Mouse (Mus musculus): ENCODE data around the gene Drd3. TPM values are rescaled to one million over a fixed set of nuclear protein-coding genes. Genes with fewer than 3 reads are reported as not detected.
A peak's percentile ranks its signal among the peaks of the same experiment; 100 is the strongest.

The Drd3 gene
- polyA plus RNA-seq, 1 experiment from 2014 or later: not detected

- Histone ChIP-seq H3K4me3 (peak overlapping the region; percentile 45), H3K4me1 (replicated peaks) (peaks cover 27% of the 10 kb centered on the region), H3K9me3 (replicated peaks) (no peaks in the 10 kb centered on the region), H3K9ac (peak overlapping the region; percentile 61; the same call in 1 of the 2 replicates), H3K27me3 (replicated peaks) (no peaks in the 10 kb centered on the region), H3K4me2 (peak overlapping the region; percentile 74), H3K27ac (ENCODE audit: poor library complexity, severe bottlenecking) (peak overlapping the region; percentile 66), H3K36me3 (no peaks in the 10 kb centered on the region)
- WGBS: 5% methylated on average over 18 of the region's 18 CpGs
- peak; percentile 68 for ATAC-seq (ENCODE audit: insufficient number of reproducible peaks, low FRiP score)
Observed at GRCm38 (mm10) chr16:43801791-43802307, 48.0 kb downstream of the Drd3 start.

GRCm38 (mm10) chr16:43802466-43802865, 48.6 kb downstream of the Drd3 start:
- Histone ChIP-seq H3K27ac (ENCODE audit: poor library complexity, severe bottlenecking) (no peak overlapping the region), H3K4me2 (no peak overlapping the region), H3K27me3 (replicated peaks) (no peaks in the 10 kb centered on the region), H3K36me3 (no peaks in the 10 kb centered on the region), H3K4me1 (replicated peaks) (peaks cover 27% of the 10 kb centered on the region), H3K9me3 (replicated peaks) (no peaks in the 10 kb centered on the region), H3K4me3 (no peak overlapping the region), H3K9ac (no peak overlapping the region)
- ATAC-seq (ENCODE audit: insufficient number of reproducible peaks, low FRiP score): no peak
- WGBS: 44% methylated on average over 5 of the region's 5 CpGs

- no peak overlapping the region for H3K9ac ChIP-seq
- H3K4me1 ChIP-seq (replicated peaks): peaks cover 26% of the 10 kb centered on the region
- no peak overlapping the region for H3K4me3 ChIP-seq
- H3K9me3 ChIP-seq (replicated peaks): no peaks in the 10 kb centered on the region
- ATAC-seq (ENCODE audit: insufficient number of reproducible peaks, low FRiP score): no peak
- no peak overlapping the region for H3K27ac ChIP-seq (ENCODE audit: poor library complexity, severe bottlenecking)
- no peak overlapping the region for H3K4me2 ChIP-seq
- no peaks in the 10 kb centered on the region for H3K36me3 ChIP-seq
- WGBS: 82% methylated on average over 6 of the region's 6 CpGs
- no peaks in the 10 kb centered on the region for H3K27me3 ChIP-seq (replicated peaks)
Observed at GRCm38 (mm10) chr16:43804364-43804763, 50.5 kb downstream of the Drd3 start.

- no peaks in the 10 kb centered on the region for H3K27me3 ChIP-seq (replicated peaks)
- WGBS: 65% methylated on average over 16 of the region's 16 CpGs
Observed at GRCm38 (mm10) chr16:43807048-43807447, 53.2 kb downstream of the Drd3 start.

GRCm38 (mm10) chr16:43809429-43809828, 55.6 kb downstream of the Drd3 start:
- Histone ChIP-seq H3K4me2 (no peak overlapping the region), H3K36me3 (no peaks in the 10 kb centered on the region), H3K9me3 (replicated peaks) (no peaks in the 10 kb centered on the region), H3K9ac (no peak overlapping the region), H3K27ac (ENCODE audit: poor library complexity, severe bottlenecking) (no peak overlapping the region), H3K4me3 (no peak overlapping the region), H3K27me3 (replicated peaks) (no peaks in the 10 kb centered on the region), H3K4me1 (replicated peaks) (no peaks in the 10 kb centered on the region; the same call in 1 of the 2 replicates)
- 88% methylated on average over 2 of the region's 2 CpGs for WGBS
- no peak for ATAC-seq (ENCODE audit: insufficient number of reproducible peaks, low FRiP score)

More at GRCm38 (mm10) chr16:43807048-43807447, 53.2 kb downstream of the Drd3 start:
- no peak for ATAC-seq (ENCODE audit: insufficient number of reproducible peaks, low FRiP score)
- H3K4me1 ChIP-seq (replicated peaks): peaks cover 5% of the 10 kb centered on the region
- no peak overlapping the region for H3K9ac ChIP-seq
- H3K9me3 ChIP-seq (replicated peaks): no peaks in the 10 kb centered on the region
- no peak overlapping the region for H3K4me3 ChIP-seq
- no peak overlapping the region for H3K27ac ChIP-seq (ENCODE audit: poor library complexity, severe bottlenecking)
- H3K36me3 ChIP-seq: no peaks in the 10 kb centered on the region
- H3K4me2 ChIP-seq: no peak overlapping the region

GRCm38 (mm10) chr16:43811402-43811801, 57.6 kb downstream of the Drd3 start:
- Histone ChIP-seq H3K36me3 (no peaks in the 10 kb centered on the region), H3K27me3 (replicated peaks) (no peaks in the 10 kb centered on the region), H3K4me1 (replicated peaks) (no peaks in the 10 kb centered on the region; the same call in 1 of the 2 replicates), H3K9me3 (replicated peaks) (no peaks in the 10 kb centered on the region), H3K27ac (ENCODE audit: poor library complexity, severe bottlenecking) (no peak overlapping the region), H3K4me2 (no peak overlapping the region), H3K9ac (no peak overlapping the region), H3K4me3 (no peak overlapping the region)
- WGBS: 90% methylated on average over 1 of the region's 1 CpGs
- no peak for ATAC-seq (ENCODE audit: insufficient number of reproducible peaks, low FRiP score)

GRCm38 (mm10) chr16:43814644-43815043, 60.8 kb downstream of the Drd3 start:
- Histone ChIP-seq H3K4me1 (replicated peaks) (no peaks in the 10 kb centered on the region), H3K27ac (ENCODE audit: poor library complexity, severe bottlenecking) (no peak overlapping the region), H3K36me3 (no peaks in the 10 kb centered on the region), H3K4me2 (no peak overlapping the region), H3K4me3 (no peak overlapping the region), H3K27me3 (replicated peaks) (no peaks in the 10 kb centered on the region), H3K9ac (no peak overlapping the region), H3K9me3 (replicated peaks) (no peaks in the 10 kb centered on the region)
- ATAC-seq (ENCODE audit: insufficient number of reproducible peaks, low FRiP score): no peak
- WGBS: 48% methylated on average over 4 of the region's 4 CpGs

GRCm38 (mm10) chr16:43816321-43816720, 62.5 kb downstream of the Drd3 start:
- Histone ChIP-seq H3K36me3 (no peaks in the 10 kb centered on the region), H3K9ac (no peak overlapping the region), H3K4me2 (no peak overlapping the region), H3K27me3 (replicated peaks) (no peaks in the 10 kb centered on the region), H3K27ac (ENCODE audit: poor library complexity, severe bottlenecking) (no peak overlapping the region), H3K4me3 (no peak overlapping the region), H3K9me3 (replicated peaks) (no peaks in the 10 kb centered on the region), H3K4me1 (replicated peaks) (no peaks in the 10 kb centered on the region)
- WGBS: 69% methylated on average over 5 of the region's 5 CpGs
- no peak for ATAC-seq (ENCODE audit: insufficient number of reproducible peaks, low FRiP score)

GRCm38 (mm10) chr16:43818404-43818803, 64.6 kb downstream of the Drd3 start:
- Histone ChIP-seq H3K4me3 (no peak overlapping the region), H3K36me3 (no peaks in the 10 kb centered on the region), H3K4me2 (no peak overlapping the region), H3K4me1 (replicated peaks) (no peaks in the 10 kb centered on the region), H3K9ac (no peak overlapping the region), H3K9me3 (replicated peaks) (no peaks in the 10 kb centered on the region), H3K27me3 (replicated peaks) (no peaks in the 10 kb centered on the region), H3K27ac (ENCODE audit: poor library complexity, severe bottlenecking) (no peak overlapping the region)
- 89% methylated on average over 6 of the region's 6 CpGs for WGBS
- ATAC-seq (ENCODE audit: insufficient number of reproducible peaks, low FRiP score): no peak

GRCm38 (mm10) chr16:43827492-43827891, 73.7 kb downstream of the Drd3 start:
- ATAC-seq (ENCODE audit: insufficient number of reproducible peaks, low FRiP score): no peak
- 71% methylated on average over 3 of the region's 3 CpGs for WGBS
- Histone ChIP-seq H3K9me3 (replicated peaks) (no peaks in the 10 kb centered on the region), H3K9ac (no peak overlapping the region), H3K4me2 (no peak overlapping the region), H3K4me1 (replicated peaks) (no peaks in the 10 kb centered on the region), H3K27me3 (replicated peaks) (no peaks in the 10 kb centered on the region), H3K27ac (ENCODE audit: poor library complexity, severe bottlenecking) (no peak overlapping the region), H3K36me3 (no peaks in the 10 kb centered on the region), H3K4me3 (no peak overlapping the region)

GRCm38 (mm10) chr16:43831957-43832356, 78.1 kb downstream of the Drd3 start:
- no peaks in the 10 kb centered on the region for H3K27me3 ChIP-seq (replicated peaks)
- no peak overlapping the region for H3K27ac ChIP-seq (ENCODE audit: poor library complexity, severe bottlenecking)
- 0 out of 2 replicates have a peak, but pooled peaks cover 3% of the 10 kb centered on the region for H3K9me3 ChIP-seq (replicated peaks)
- no peak for ATAC-seq (ENCODE audit: insufficient number of reproducible peaks, low FRiP score)
- H3K4me2 ChIP-seq: no peak overlapping the region
- no peak overlapping the region for H3K4me3 ChIP-seq
- H3K4me1 ChIP-seq (replicated peaks): no peaks in the 10 kb centered on the region
- WGBS: 89% methylated on average over 2 of the region's 2 CpGs
- no peak overlapping the region for H3K9ac ChIP-seq
- H3K36me3 ChIP-seq: no peaks in the 10 kb centered on the region

GRCm38 (mm10) chr16:43841236-43841635, 87.4 kb downstream of the Drd3 start:
- no peak for ATAC-seq (ENCODE audit: insufficient number of reproducible peaks, low FRiP score)
- H3K27me3 ChIP-seq (replicated peaks): no peaks in the 10 kb centered on the region
- no peak overlapping the region for H3K4me2 ChIP-seq
- H3K27ac ChIP-seq (ENCODE audit: poor library complexity, severe bottlenecking): no peak overlapping the region
- H3K36me3 ChIP-seq: no peaks in the 10 kb centered on the region
- no peak overlapping the region for H3K4me3 ChIP-seq
- H3K9ac ChIP-seq: no peak overlapping the region
- 56% methylated on average over 1 of the region's 1 CpGs for WGBS
- H3K9me3 ChIP-seq (replicated peaks): no peaks in the 10 kb centered on the region
- H3K4me1 ChIP-seq (replicated peaks): no peaks in the 10 kb centered on the region
